Mouse (Mus musculus) heart, embryonic 11.5 days (tissue): ENCODE data around the gene Tbc1d16. TPM values are rescaled to one million over a fixed set of nuclear protein-coding genes. Genes with fewer than 3 reads are reported as not detected.
"Not testable (repeated sequence)": the region's sequence is repeated elsewhere in the genome, so short reads cannot be mapped to it uniquely, and the experiment has no call there.

Source experiments
- ATAC-seq: fragments of 200-750 bp; cut with Nextera tagmentation; replicated peaks from 2 replicates; pipeline ENCODE4 v1.8.0; 2017; ENCODE audit warnings: moderate library complexity; ENCODE audit not compliant: insufficient number of reproducible peaks, low FRiP score, low TSS enrichment
- H3K27ac ChIP-seq: fragments of 300-500 bp; sonication (generic); 2 replicates; pipeline ENCODE4 v1.5.1; 2014; ENCODE audit warnings: mild to moderate bottlenecking, low read depth, low read length
- H3K27me3 ChIP-seq: fragments of 300-500 bp; sonication (generic); 2 replicates; pipeline ENCODE4 v1.6.1; 2014; ENCODE audit warnings: mild to moderate bottlenecking, low read length, mixed read lengths; ENCODE audit not compliant: control insufficient read depth, insufficient read depth
- H3K36me3 ChIP-seq: fragments of 300-500 bp; sonication (generic); 2 replicates; pipeline ENCODE4 v1.6.1; 2014; ENCODE audit warnings: mild to moderate bottlenecking, low read length, moderate library complexity, mixed read lengths; ENCODE audit not compliant: control insufficient read depth, insufficient read depth
- H3K4me1 ChIP-seq: fragments of 300-500 bp; sonication (generic); 2 replicates; pipeline ENCODE4 v1.6.1; 2014; ENCODE audit warnings: low read length; ENCODE audit not compliant: control insufficient read depth, insufficient read depth
- H3K4me2 ChIP-seq: fragments of 300-500 bp; sonication (generic); 2 replicates; pipeline ENCODE4 v1.6.1; 2014; ENCODE audit warnings: mild to moderate bottlenecking, moderate library complexity
- H3K4me3 ChIP-seq: fragments of 300-500 bp; sonication (generic); 2 replicates; pipeline ENCODE4 v1.5.1; 2014; ENCODE audit warnings: low read depth, low read length
- H3K9ac ChIP-seq: fragments of 300-500 bp; sonication (generic); 2 replicates; pipeline ENCODE4 v1.6.1; 2014; ENCODE audit warnings: mild to moderate bottlenecking, low read depth, low read length, moderate library complexity
- H3K9me3 ChIP-seq: fragments of 300-500 bp; sonication (generic); replicated peaks from 2 replicates; pipeline ENCODE4 v1.6.1; 2016; ENCODE audit warnings: low read length; ENCODE audit not compliant: control insufficient read depth
- WGBS: fragments of 180-500 bp; shearing (Covaris S2); extraction: QIAGEN DNeasy Blood & Tissue Kit; methylation state at CpG from one replicate; pipeline ENCODE4 v1.1.7; 2014; ENCODE audit not compliant: insufficient replicate concordance; 5-methylcytosine and 5-hydroxymethylcytosine counted together
- polyA plus RNA-seq: library from polyadenylated mRNA; unstranded; fragments of >200 nt; fragmentation: Nextera tagmentation; extraction: Ambion mirVana; gene quantifications from 2 replicates; pipeline ENCODE4 v1.2.1, GENCODE M21; 2014

Gene Tbc1d16
- 4.1 and 4.7 TPM in 2 replicates for polyA plus RNA-seq

- Histone ChIP-seq H3K9ac (peak within 1 kb of the TSS; percentile 88), H3K27ac (no peak within 1 kb of the TSS; the same call in 1 of the 2 replicates), H3K4me3 (peak within 1 kb of the TSS; percentile 73), H3K27me3 (peaks cover 5% of the 10 kb centered on the region; the same call in 1 of the 2 replicates), H3K9me3 (no peaks in the 10 kb centered on the region), H3K4me2 (peak within 1 kb of the TSS; percentile 97), H3K36me3 (no peaks in the 10 kb centered on the region), H3K4me1 (0 out of 2 replicates have a peak, but pooled peaks cover 3% of the 10 kb centered on the region)
- 1% methylated on average over 48 of the region's 66 CpGs for WGBS
- peak; percentile 87 for ATAC-seq
These were observed at the start of gene Tbc1d16, which contains the start of gene Ccdc40 for GRCm38 (mm10) chr11:119228091-119228781. Gene Tbc1d16, minus strand, starts transcription at chr11:119228499. Gene Ccdc40, plus strand, starts transcription at chr11:119228572.

- peaks cover 7% of the 10 kb centered on the region; the same call in 1 of the 2 replicates for H3K36me3 ChIP-seq
- H3K4me3 ChIP-seq: no peak overlapping the region
- H3K9me3 ChIP-seq: no peaks in the 10 kb centered on the region
- H3K9ac ChIP-seq: no peak overlapping the region
- no peak for ATAC-seq
- no peaks in the 10 kb centered on the region for H3K27me3 ChIP-seq
- H3K4me2 ChIP-seq: no peak overlapping the region
- peaks cover 2% of the 10 kb centered on the region; the same call in 1 of the 2 replicates for H3K4me1 ChIP-seq
- no peak overlapping the region for H3K27ac ChIP-seq
- 78% methylated on average over 8 of the region's 8 CpGs for WGBS
These were observed 45.1 kb upstream of the Tbc1d16 start for GRCm38 (mm10) chr11:119273186-119273930.

GRCm38 (mm10) chr11:119272492-119272891 lies 44.2 kb upstream of the Tbc1d16 start:
- H3K4me1 ChIP-seq, H3K9me3 ChIP-seq, H3K4me2 ChIP-seq, H3K9ac ChIP-seq, H3K27me3 ChIP-seq, ATAC-seq, H3K27ac ChIP-seq, H3K4me3 ChIP-seq, H3K36me3 ChIP-seq: not testable (repeated sequence)
- WGBS: 70% methylated on average over 3 of the region's 3 CpGs

GRCm38 (mm10) chr11:119268557-119269195 lies 40.4 kb upstream of the Tbc1d16 start:
- 77% methylated on average over 16 of the region's 16 CpGs for WGBS
- Histone ChIP-seq H3K4me2 (peak overlapping the region; percentile 84), H3K4me1 (peaks cover 8% of the 10 kb centered on the region; the same call in 1 of the 2 replicates), H3K27ac (no peak overlapping the region), H3K36me3 (peaks cover 5% of the 10 kb centered on the region; the same call in 1 of the 2 replicates), H3K9me3 (no peaks in the 10 kb centered on the region), H3K27me3 (no peaks in the 10 kb centered on the region), H3K4me3 (peak overlapping the region; percentile 61), H3K9ac (peak overlapping the region; percentile 68)
- ATAC-seq: no peak

DNA sequence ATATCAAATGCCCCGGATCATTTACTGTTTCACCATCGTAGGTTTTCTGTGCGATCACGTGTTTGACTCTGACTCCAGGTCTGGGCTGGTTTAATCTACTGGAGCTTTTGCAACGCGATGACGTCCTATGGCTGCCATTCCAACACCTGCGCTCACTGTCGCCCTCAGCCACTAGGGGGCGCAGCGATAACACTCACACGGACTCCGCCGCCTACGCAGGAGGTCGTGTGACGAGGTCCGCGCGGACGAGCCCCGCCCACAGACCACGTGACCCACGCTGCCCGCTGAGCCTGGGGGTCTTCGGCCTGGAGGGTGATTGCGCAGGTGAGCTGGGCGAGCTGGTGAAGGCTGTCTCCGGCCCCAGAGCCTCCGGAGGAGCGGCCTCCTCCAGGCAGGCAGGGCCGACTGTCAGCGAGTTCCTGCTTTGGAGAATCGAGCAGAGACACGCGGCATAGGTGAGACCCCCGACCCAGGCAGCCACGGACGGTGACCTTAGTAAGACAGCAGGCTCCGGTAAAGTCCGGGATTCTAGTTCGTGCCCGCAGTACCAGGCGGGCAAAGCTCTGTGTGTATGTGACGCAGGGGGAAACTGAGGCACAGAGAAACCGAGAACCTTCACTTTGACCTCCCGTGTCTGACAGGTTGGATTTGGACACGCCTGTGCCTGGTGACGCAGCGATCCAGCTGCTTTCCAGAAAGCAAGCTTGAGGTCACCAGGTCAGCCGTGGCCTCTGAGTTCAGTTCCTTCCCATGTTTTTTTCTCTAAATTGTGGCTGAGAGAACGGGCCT lies 39.7 kb upstream of the Tbc1d16 start, which contains the start of gene Gaa:
Gene Gaa (plus strand): TSS at position 120 of the 789 bp plus-strand sequence.
- Histone ChIP-seq H3K9ac (peak within 1 kb of the TSS; percentile 68), H3K36me3 (peaks cover 5% of the 10 kb centered on the region; the same call in 1 of the 2 replicates), H3K4me1 (peaks cover 8% of the 10 kb centered on the region; the same call in 1 of the 2 replicates), H3K4me2 (peak within 1 kb of the TSS; percentile 84), H3K4me3 (peak within 1 kb of the TSS; percentile 61), H3K27me3 (no peaks in the 10 kb centered on the region), H3K9me3 (no peaks in the 10 kb centered on the region), H3K27ac (no peak within 1 kb of the TSS)
- WGBS: 4% methylated on average over 52 of the region's 52 CpGs
- ATAC-seq: peak; percentile 67

- 52% methylated on average over 6 of the region's 6 CpGs for WGBS
These were observed 39.0 kb upstream of the Tbc1d16 start for GRCm38 (mm10) chr11:119267241-119267674.

DNA sequence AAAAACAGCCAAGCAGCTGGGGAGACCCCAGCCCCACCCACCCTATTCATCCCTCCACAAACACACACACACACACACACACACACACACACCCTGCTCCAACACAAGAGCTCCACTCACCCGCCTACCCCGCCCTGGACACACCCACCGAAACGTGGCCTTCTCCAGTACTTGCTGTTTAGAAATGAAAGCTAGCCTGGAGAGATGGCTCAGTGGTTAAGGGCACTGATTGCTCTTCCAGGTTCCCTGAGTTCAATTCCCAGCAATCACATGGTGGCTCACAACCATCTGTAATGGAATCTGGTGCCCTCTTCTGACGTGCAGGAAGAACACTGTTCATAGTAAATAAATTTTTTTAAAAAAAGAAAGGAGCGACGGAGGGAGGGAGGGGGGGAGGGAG lies 37.5 kb upstream of the Tbc1d16 start:
- Histone ChIP-seq H3K4me2 (no peak overlapping the region), H3K4me3 (no peak overlapping the region), H3K9me3 (no peaks in the 10 kb centered on the region), H3K9ac (no peak overlapping the region), H3K4me1 (peaks cover 8% of the 10 kb centered on the region; the same call in 1 of the 2 replicates), H3K27ac (no peak overlapping the region), H3K36me3 (no peaks in the 10 kb centered on the region), H3K27me3 (no peaks in the 10 kb centered on the region)
- 74% methylated on average over 7 of the region's 7 CpGs for WGBS
- no peak for ATAC-seq

More at GRCm38 (mm10) chr11:119267241-119267674, 39.0 kb upstream of the Tbc1d16 start:
- Histone ChIP-seq H3K9ac (no peak overlapping the region), H3K9me3 (no peaks in the 10 kb centered on the region), H3K4me2 (peak overlapping the region; percentile 84), H3K27me3 (no peaks in the 10 kb centered on the region), H3K27ac (no peak overlapping the region), H3K4me1 (peaks cover 8% of the 10 kb centered on the region; the same call in 1 of the 2 replicates), H3K4me3 (peak overlapping the region; percentile 61), H3K36me3 (peaks cover 2% of the 10 kb centered on the region; the same call in 1 of the 2 replicates)
- ATAC-seq: 0 out of 2 replicates have a peak, but pooled peaks have one; percentile 18
